8 mouse cellular contexts compared by ENCODE assay signal in genomic region chr17:87283055-87283754, GRCm38 (mm10). TPM values are rescaled to one million over a fixed set of nuclear protein-coding genes. Genes with fewer than 3 reads are reported as not detected.
DNase-seq lines count a peak whose midpoint lies in the region; ATAC-seq and TF ChIP-seq lines count a peak whose summit lies in the region.

No protein-coding gene starts in this region.

- H3K9me3 ChIP-seq in ES-E14 (ENCODE audit: control insufficient read depth, insufficient read depth, low read depth, low read length), result no peaks in the 10 kb centered on the region
- H3K9me3 ChIP-seq in neural tube, embryonic 15.5 days (replicated peaks), result no peaks in the 10 kb centered on the region

- H3K36me3 ChIP-seq in ES-E14 (ENCODE audit: control insufficient read depth, insufficient read depth, low read length, poor library complexity, severe bottlenecking), result no peaks in the 10 kb centered on the region
- H3K36me3 ChIP-seq in neural tube, embryonic 15.5 days, result no peaks in the 10 kb centered on the region

- under 1% methylated on average over 56 of the region's 56 CpGs for WGBS in lung, adult 2 months
- under 1% methylated on average over 53 of the region's 56 CpGs for WGBS in neural tube, embryonic 15.5 days

- H3K4me1 ChIP-seq in ES-E14 (ENCODE audit: control insufficient read depth in 2 of 2, insufficient read depth in 2 of 2, low read length in 2 of 2, poor library complexity in 1 of 2), result peaks cover 0 to 2% of the 10 kb centered on the region in 2 experiments; a peak in 2 of 4 replicates
- peaks cover 7% of the 10 kb centered on the region for H3K4me1 ChIP-seq in lung, adult 2 months (ENCODE audit: control insufficient read depth, insufficient read depth, low read length)
- peaks cover 33% of the 10 kb centered on the region for H3K4me1 ChIP-seq in neural tube, embryonic 15.5 days

- in situ Hi-C loops in ES-E14 (cut with MboI; ENCODE audit: low sequenced_read_pairs in 2 of 2, unreplicated experiment in 2 of 2), result no loop called here

- H3K27ac ChIP-seq in ES-E14 (ENCODE audit: insufficient read depth, low read depth, low read length, poor library complexity, severe bottlenecking), result no peak overlapping the region
- H3K27ac ChIP-seq in gastrocnemius, adult 2 months, result peak overlapping the region; percentile 100
- H3K27ac ChIP-seq in neural tube, embryonic 15.5 days (replicated peaks), result peak overlapping the region; percentile 87

- peak overlapping the region; percentile 77 for H3K9ac ChIP-seq in ES-E14 (ENCODE audit: insufficient read depth, low read depth, low read length, poor library complexity, severe bottlenecking)
- peak overlapping the region; percentile 78 for H3K9ac ChIP-seq in neural tube, embryonic 15.5 days (replicated peaks)

- TF ChIP-seq POLR2A in lung, adult 2 months (IDR thresholded peaks at IDR 0.05; ENCODE audit: borderline replicate concordance, extremely low read depth, low read depth, low read length), result no peak

- peak overlapping the region; percentile 91 for H3K4me3 ChIP-seq in ES-E14 (ENCODE audit: insufficient read depth in 1 of 2, low read depth in 1 of 2, low read length in 2 of 2, poor library complexity in 1 of 2, severe bottlenecking in 1 of 2)
- H3K4me3 ChIP-seq in gastrocnemius, adult 2 months, result peak overlapping the region; percentile 92
- peak overlapping the region; percentile 92 for H3K4me3 ChIP-seq in lung, adult 2 months (replicated peaks; ENCODE audit: extremely low read depth, low read depth, low read length)
- H3K4me3 ChIP-seq in neural tube, embryonic 15.5 days (replicated peaks), result peak overlapping the region; percentile 69

- ATAC-seq in neural tube, embryonic 15.5 days (ENCODE audit: low FRiP score), result peak; percentile 62

- H3K4me2 ChIP-seq in neural tube, embryonic 15.5 days, result peak overlapping the region; percentile 87

- intact Hi-C loops in gastrocnemius, adult 2 months (cut with DNase I), result loop anchor here (10.0 kb wide), 1 partner anchor 382 kb away; no protein-coding TSS in a partner anchor

- peaks cover 15% of the 10 kb centered on the region for H3K27me3 ChIP-seq in neural tube, embryonic 15.5 days (replicated peaks)

- TF ChIP-seq CTCF in gastrocnemius, adult 2 months (IDR thresholded peaks at IDR 0.05), result 0 out of 2 replicates have a peak, but pooled peaks have one; percentile 1
- TF ChIP-seq CTCF in lung, adult 2 months (IDR thresholded peaks at IDR 0.05; ENCODE audit: insufficient read depth, low read length), result no peak

- DNase-seq in 416B (ENCODE audit: low read depth) (peak; percentile 28), ES-E14 (ENCODE audit: low read depth, low spot score) (no peak)
- peak; percentile 60 for DNase-seq in cerebellum, adult 9-11 months
- DNase-seq in gastrocnemius, adult 2 months, result no peak
- DNase-seq in kidney, adult 9 months, result peak; percentile 72
- peak; percentile 77 for DNase-seq in lung, adult 2 months
- DNase-seq in urinary bladder, postnatal 4 days (ENCODE audit: low spot score in 2 of 2), result peak; percentile 66 to 73

TF ChIP-seq in ES-E14, 5 proteins besides CTCF, POLR2A, EP300 and RAD21:
- TF ChIP-seq ZNF384 (IDR thresholded peaks at IDR 0.05; ENCODE audit: low read depth, low read length), result no peak
- TF ChIP-seq CHD2 (IDR thresholded peaks at IDR 0.05; ENCODE audit: low read depth, low read length), result no peak
- no peak for TF ChIP-seq MAFK (IDR thresholded peaks at IDR 0.05; ENCODE audit: insufficient read depth, low read depth, low read length)
- TF ChIP-seq ZC3H11A (IDR thresholded peaks at IDR 0.05; ENCODE audit: borderline replicate concordance, low read depth, low read length), result no peak
- TF ChIP-seq HCFC1 (IDR thresholded peaks at IDR 0.05; ENCODE audit: borderline replicate concordance, insufficient read depth, low read length), result no peak

RNA-seq across cellular contexts. Expression of gene Ttc7, which starts 0.5 kb away (rescaled TPM):
- total RNA-seq in ES-E14 (2012; rRNA removed), result 2.7 and 4.2 TPM in 2 replicates
- 10 to 100 TPM in 1 of 2 experiments, 1 to 10 TPM in 1; 8.9 to 15.9 TPM for total RNA-seq in gastrocnemius, adult 2 months (2021)
- 78.4 and 102 TPM in 2 replicates for polyA plus RNA-seq in lung, adult 2 months (2012; rRNA removed)
- 7.2 and 12.0 TPM in 2 replicates for polyA plus RNA-seq in neural tube, embryonic 15.5 days (2015; fragmentation: Nextera tagmentation; extraction: Ambion mirVana)

RNA-seq across cellular contexts. Expression of gene Mcfd2, which starts 17.5 kb away (rescaled TPM):
- 81.8 and 98.4 TPM in 2 replicates for total RNA-seq in ES-E14 (2012; rRNA removed)
- 10 to 100 TPM; 23.7 to 29.7 TPM for total RNA-seq in gastrocnemius, adult 2 months (2021)
- 71.7 and 87.8 TPM in 2 replicates for polyA plus RNA-seq in lung, adult 2 months (2012; rRNA removed)
- polyA plus RNA-seq in neural tube, embryonic 15.5 days (2015; fragmentation: Nextera tagmentation; extraction: Ambion mirVana), result 45.3 and 57.3 TPM in 2 replicates

Comparison
In these comparisons a context has a peak if more than half of its experiments do, and no peak if none do; other contexts are left out.
1. DNase-seq: peak in 416B (single experiment), cerebellum, adult 9-11 months (single experiment), kidney, adult 9 months (single experiment), lung, adult 2 months (single experiment) and urinary bladder, postnatal 4 days (2 of 2); none in ES-E14 (single experiment) and gastrocnemius, adult 2 months (single experiment).
2. Peak in every context shown above with its lines, with median percentiles within 50 percentile points of each other: H3K4me3 ChIP-seq.